Mouse (Mus musculus): ENCODE data around the gene Rbks. TPM values are rescaled to one million over a fixed set of nuclear protein-coding genes. Genes with fewer than 3 reads are reported as not detected.

Rbks gene
- polyA plus RNA-seq (2016; fragmentation: Nextera tagmentation; extraction: Ambion mirVana): 1.6 and 1.7 TPM in 2 replicates

DNA sequence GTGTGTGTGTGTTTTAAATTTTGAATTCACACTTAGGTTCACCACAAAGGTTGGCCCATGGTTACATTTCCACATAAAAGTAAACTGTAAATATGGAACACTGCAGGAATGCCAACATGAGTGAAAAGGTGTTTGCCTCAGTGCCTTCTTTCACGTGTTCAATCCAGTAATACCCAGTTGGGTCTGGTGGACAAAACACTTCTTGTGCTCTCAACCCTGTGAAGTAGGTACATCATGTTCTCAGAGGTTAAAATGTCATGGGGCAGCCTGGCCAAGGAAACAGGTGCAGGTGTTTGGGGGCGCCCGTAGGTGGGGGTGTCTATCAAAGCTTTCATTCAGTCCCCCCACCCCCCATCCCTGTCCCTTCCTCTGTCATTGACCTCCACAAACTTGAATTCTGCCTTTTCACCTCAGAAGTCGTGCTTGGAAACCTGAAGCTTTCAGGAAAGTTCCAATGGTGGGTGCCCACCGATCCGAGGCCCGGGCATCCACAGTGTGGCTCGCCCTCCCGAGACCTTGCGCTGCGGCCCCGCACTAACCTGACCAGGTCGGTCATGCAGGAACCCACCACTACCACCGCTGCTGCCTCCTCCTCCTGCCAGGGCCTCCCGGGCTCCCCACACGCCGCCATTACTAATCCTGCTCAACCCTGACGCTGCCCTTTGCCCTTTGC is at the start of gene Rbks:
Rbks (minus strand) TSS at position 657 of the 673 bp plus-strand sequence.
- ATAC-seq (ENCODE audit: low FRiP score): peak; percentile 67
- H3K4me2 ChIP-seq: peak within 1 kb of the TSS; percentile 84
- peak within 1 kb of the TSS; percentile 84 for H3K9ac ChIP-seq
- H3K4me3 ChIP-seq (replicated peaks): peak within 1 kb of the TSS; percentile 82
- H3K27me3 ChIP-seq: no peaks in the 10 kb centered on the region
- H3K27ac ChIP-seq: peak within 1 kb of the TSS; percentile 86
- no peaks in the 10 kb centered on the region for H3K9me3 ChIP-seq
- WGBS: 7% methylated on average over 18 of the region's 18 CpGs
- H3K36me3 ChIP-seq (replicated peaks): no peaks in the 10 kb centered on the region
- peaks cover 12% of the 10 kb centered on the region for H3K4me1 ChIP-seq

DNA sequence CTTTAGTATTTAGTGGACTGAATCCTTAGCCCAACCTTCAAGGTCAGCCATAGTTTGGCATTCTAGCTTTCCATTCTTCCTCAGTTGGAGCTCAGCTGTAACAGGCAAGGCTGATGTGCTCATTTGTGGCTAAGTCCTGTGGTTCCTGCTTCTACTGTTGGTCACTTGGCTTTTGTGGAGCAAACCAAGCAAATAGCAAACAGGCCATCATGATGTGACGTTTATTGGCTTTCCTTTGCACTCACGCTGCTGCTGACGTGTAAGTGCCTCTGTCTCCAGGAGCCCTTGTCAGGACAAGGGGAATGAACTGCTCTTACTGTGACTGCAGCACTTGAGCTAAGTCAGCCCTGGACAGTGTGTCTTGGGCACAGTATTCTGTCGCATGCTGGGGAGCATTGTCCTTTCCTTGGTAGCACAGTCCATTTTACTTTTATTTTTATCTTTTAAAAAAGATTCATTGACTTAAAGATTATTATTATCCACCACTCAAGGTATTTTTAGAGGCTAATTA is 45.1 kb upstream of the Rbks start:
- H3K4me2 ChIP-seq: no peak overlapping the region
- H3K27ac ChIP-seq: no peak overlapping the region
- no peak for ATAC-seq (ENCODE audit: low FRiP score)
- no peak overlapping the region for H3K9ac ChIP-seq
- no peaks in the 10 kb centered on the region for H3K4me1 ChIP-seq
- no peaks in the 10 kb centered on the region for H3K36me3 ChIP-seq (replicated peaks)
- 38% methylated on average over 4 of the region's 4 CpGs for WGBS
- H3K9me3 ChIP-seq: no peaks in the 10 kb centered on the region
- H3K27me3 ChIP-seq: no peaks in the 10 kb centered on the region
- no peak overlapping the region for H3K4me3 ChIP-seq (replicated peaks)

DNA sequence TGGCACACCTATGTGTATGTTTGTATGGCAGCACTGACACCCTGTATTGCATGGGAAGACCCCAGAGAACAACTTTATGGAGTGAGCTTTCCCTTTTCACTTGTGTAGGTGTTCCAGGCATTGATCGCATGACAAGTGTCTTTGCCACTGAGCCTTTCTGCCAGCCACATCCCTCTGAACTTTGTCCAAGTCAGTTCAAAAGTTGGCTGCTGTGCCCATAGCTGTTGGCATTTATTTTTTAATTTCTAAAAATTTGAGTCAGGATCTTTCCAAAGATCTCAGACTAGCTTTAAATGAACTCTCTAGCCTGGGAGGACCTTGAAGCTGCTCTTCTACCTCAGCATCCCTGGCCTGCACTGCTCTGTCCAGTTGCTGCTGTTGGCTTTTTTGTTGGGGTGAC is 44.5 kb upstream of the Rbks start:
- no peak overlapping the region for H3K27ac ChIP-seq
- no peak for ATAC-seq (ENCODE audit: low FRiP score)
- WGBS: 92% methylated on average over 1 of the region's 1 CpGs

DNA sequence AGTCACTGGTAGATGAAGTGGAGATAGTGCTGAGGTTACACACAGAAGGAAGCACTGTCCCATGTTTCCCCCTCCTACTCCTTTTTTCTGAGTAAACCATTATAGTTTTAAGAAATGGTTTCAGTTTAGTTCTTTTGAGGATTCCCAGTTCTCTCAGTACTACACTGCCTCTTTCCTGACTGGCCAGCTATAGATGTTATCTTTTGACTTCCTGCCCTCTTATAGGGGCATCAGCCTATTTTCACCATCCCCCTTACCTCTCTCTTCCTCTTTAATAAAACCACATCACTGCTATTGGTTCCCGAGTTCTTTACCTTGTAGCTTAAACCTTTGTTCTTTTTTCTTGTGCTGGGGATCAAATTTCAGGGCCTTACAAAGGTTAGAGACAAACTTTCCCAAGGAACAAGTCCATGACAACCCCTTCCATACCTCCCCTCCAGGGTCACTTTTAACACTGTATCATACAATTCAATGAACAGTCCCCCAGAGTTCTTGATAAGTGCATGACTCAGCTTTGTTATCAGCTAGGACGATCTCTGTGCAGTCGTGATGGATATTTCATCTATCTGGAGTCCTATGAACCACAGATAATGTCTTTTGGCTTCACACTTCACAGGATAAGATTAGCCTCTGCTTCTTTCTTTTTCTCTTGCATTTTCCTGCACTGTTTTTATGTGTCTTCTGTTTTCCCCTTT is 35.4 kb upstream of the Rbks start:
- Histone ChIP-seq H3K9me3 (no peaks in the 10 kb centered on the region), H3K4me1 (no peaks in the 10 kb centered on the region), H3K27me3 (no peaks in the 10 kb centered on the region), H3K36me3 (replicated peaks) (no peaks in the 10 kb centered on the region), H3K4me3 (replicated peaks) (no peak overlapping the region), H3K9ac (no peak overlapping the region), H3K27ac (no peak overlapping the region), H3K4me2 (no peak overlapping the region)
- WGBS: 46% methylated on average over 3 of the region's 3 CpGs
- no peak for ATAC-seq (ENCODE audit: low FRiP score)

More for the DNA sequence above, 44.5 kb upstream of the Rbks start:
- Histone ChIP-seq H3K27me3 (no peaks in the 10 kb centered on the region), H3K9ac (no peak overlapping the region), H3K4me2 (no peak overlapping the region), H3K9me3 (no peaks in the 10 kb centered on the region), H3K4me1 (no peaks in the 10 kb centered on the region), H3K4me3 (replicated peaks) (no peak overlapping the region), H3K36me3 (replicated peaks) (no peaks in the 10 kb centered on the region)

DNA sequence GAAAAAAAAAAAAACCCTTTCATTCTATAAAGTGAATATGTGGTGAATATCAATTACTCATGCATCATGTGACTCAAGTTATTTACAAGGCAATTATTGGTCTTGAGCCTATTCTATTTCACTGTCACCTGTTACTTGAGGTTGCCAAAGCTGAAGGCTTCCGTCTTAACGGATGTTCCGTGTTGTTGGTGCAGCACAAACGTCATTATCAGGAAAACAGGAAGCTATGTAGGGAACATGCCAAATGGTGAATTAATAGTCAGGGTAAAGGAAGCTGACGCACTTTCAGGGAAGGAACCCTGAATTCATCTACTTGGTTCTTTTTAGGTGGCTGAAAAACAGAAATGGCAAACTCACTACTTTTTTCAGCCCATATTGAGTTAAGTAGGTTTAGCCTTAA is 30.0 kb upstream of the Rbks start:
- Histone ChIP-seq H3K9ac (no peak overlapping the region), H3K36me3 (replicated peaks) (no peaks in the 10 kb centered on the region), H3K27ac (no peak overlapping the region), H3K4me1 (no peaks in the 10 kb centered on the region), H3K4me2 (no peak overlapping the region), H3K4me3 (replicated peaks) (no peak overlapping the region), H3K9me3 (no peaks in the 10 kb centered on the region), H3K27me3 (no peaks in the 10 kb centered on the region)
- ATAC-seq (ENCODE audit: low FRiP score): no peak
- WGBS: 74% methylated on average over 5 of the region's 5 CpGs

DNA sequence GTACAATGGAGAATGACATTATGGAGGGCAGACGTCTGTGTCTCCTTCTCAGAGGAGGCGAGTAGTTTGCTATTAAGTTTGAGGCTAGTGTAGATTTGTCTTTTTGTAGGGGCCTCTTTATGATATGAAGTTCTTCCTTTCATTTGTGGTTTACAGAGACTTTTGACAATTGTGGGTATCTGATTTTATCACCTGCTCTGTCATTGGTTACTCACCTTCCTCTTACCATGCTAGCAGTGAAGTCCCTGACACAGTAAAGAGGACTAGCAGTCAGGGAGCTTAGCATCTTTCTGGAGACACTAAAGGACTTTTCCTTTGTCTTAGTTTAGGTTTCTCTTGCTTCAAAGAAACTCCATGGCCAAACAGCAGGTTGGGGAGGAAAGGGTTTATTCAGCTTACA is 28.5 kb upstream of the Rbks start:
- ATAC-seq (ENCODE audit: low FRiP score): no peak
- Histone ChIP-seq H3K36me3 (replicated peaks) (no peaks in the 10 kb centered on the region), H3K27me3 (no peaks in the 10 kb centered on the region), H3K4me2 (no peak overlapping the region), H3K9me3 (no peaks in the 10 kb centered on the region), H3K4me3 (replicated peaks) (no peak overlapping the region), H3K27ac (no peak overlapping the region), H3K4me1 (no peaks in the 10 kb centered on the region), H3K9ac (no peak overlapping the region)
- WGBS: 86% methylated on average over 2 of the region's 2 CpGs

DNA sequence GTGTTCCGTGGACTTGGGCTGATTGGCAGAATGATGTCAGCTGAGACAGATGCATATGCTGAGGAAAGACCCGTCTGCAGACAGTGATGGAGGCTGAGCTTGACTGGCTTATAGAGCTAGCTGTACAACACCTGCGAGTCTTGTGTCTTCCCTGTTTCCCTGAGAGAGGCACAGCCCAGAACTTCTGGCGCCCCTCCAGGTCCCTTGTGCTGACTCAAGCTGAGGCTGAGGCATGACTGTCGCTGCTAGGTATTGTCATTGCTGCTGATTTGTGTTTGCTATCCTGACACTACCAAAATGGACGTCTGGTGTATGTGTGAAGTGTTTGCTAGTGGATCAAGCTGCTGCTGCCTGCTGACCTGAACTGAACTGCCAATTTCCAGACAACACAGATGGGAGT is 27.1 kb upstream of the Rbks start:
- no peaks in the 10 kb centered on the region for H3K36me3 ChIP-seq (replicated peaks)
- H3K4me2 ChIP-seq: no peak overlapping the region
- H3K4me1 ChIP-seq: no peaks in the 10 kb centered on the region
- ATAC-seq (ENCODE audit: low FRiP score): no peak
- H3K4me3 ChIP-seq (replicated peaks): no peak overlapping the region
- no peak overlapping the region for H3K9ac ChIP-seq
- H3K27ac ChIP-seq: no peak overlapping the region
- H3K27me3 ChIP-seq: no peaks in the 10 kb centered on the region
- WGBS: 78% methylated on average over 6 of the region's 6 CpGs
- H3K9me3 ChIP-seq: no peaks in the 10 kb centered on the region

DNA sequence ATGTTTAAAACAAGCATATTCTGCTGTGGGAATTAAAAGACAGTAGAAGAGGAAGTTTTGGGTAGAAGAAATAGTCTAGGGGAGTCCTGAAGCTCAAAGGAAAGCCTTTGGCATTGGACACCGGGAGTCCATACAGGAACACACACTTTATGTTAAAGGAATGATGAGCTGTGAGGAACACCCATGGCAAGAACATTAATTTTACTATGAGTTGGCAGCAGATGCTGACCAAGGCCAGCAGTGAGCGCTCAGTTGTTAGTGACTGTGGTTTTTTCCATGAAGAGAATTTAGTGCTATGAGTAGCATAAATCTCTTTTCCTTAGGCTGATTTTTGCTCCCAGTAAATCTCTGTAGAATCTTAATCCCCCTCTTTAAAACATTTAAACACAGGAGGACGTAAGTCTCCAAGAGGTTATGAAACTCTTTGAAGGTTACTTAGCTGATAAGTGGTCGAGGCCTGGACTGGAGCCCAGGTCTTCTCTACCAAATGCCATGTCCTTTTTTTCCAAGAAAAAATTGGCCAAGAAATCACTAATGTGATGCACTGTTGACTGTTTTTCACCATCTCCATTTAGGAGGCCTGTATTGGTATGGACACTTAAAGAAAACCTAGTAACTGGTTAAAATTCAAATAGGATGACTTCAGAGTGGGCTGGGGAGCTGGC is 18.2 kb upstream of the Rbks start:
- Histone ChIP-seq H3K4me1 (no peaks in the 10 kb centered on the region), H3K9ac (no peak overlapping the region), H3K4me3 (replicated peaks) (no peak overlapping the region), H3K27ac (no peak overlapping the region), H3K27me3 (no peaks in the 10 kb centered on the region), H3K9me3 (no peaks in the 10 kb centered on the region), H3K4me2 (no peak overlapping the region), H3K36me3 (replicated peaks) (no peaks in the 10 kb centered on the region)
- ATAC-seq (ENCODE audit: low FRiP score): no peak
- 90% methylated on average over 4 of the region's 4 CpGs for WGBS

DNA sequence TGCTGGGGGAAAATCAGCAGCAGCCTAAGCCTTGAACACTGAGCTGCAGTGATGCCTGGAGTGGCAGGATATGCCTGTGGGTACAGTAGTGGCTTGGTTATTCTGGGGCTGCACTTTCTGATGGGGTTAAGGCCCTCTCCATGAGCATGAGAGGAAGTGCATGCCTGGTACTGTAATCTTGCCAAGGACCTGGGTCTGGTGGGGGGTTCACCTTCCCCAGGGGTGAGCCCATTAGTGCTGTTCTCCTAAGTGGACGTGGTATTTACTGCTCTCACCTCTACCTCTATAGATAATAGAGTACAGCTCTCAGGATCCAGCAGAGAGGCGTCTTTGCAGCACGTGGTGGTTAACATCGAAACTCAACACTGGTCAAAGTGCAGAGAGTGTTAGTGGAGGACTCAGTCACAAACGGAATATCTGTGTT is 16.4 kb upstream of the Rbks start:
- H3K4me2 ChIP-seq: no peak overlapping the region
- WGBS: 80% methylated on average over 5 of the region's 5 CpGs

DNA sequence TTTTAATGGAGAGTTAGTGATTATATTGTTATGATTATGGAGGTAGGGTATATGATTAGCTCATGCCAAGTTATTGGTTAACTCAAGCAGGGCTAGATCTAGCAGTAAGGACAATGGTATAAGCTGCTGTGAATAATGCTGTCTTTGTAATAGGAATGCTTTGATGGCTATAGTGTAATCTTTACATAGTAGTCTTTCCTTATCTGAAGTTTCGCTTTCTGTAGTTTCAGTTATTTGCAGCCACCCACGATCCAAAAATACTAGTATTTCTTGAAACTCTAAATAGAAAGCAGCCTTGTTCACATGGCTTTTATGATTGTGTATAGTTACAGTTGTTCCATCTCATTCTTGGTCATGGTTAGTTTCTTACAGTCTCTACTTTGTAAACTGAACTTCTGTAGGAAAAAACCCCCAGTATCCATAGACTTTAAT is 15.9 kb upstream of the Rbks start:
- no peaks in the 10 kb centered on the region for H3K4me1 ChIP-seq
- H3K27ac ChIP-seq: no peak overlapping the region
- H3K9ac ChIP-seq: no peak overlapping the region
- no peaks in the 10 kb centered on the region for H3K36me3 ChIP-seq (replicated peaks)
- no peaks in the 10 kb centered on the region for H3K27me3 ChIP-seq
- no peaks in the 10 kb centered on the region for H3K9me3 ChIP-seq
- no peak overlapping the region for H3K4me3 ChIP-seq (replicated peaks)
- ATAC-seq (ENCODE audit: low FRiP score): no peak
- 91% methylated on average over 2 of the region's 2 CpGs for WGBS
- H3K4me2 ChIP-seq: no peak overlapping the region

More for the DNA sequence above, 16.4 kb upstream of the Rbks start:
- no peaks in the 10 kb centered on the region for H3K27me3 ChIP-seq
- no peak overlapping the region for H3K4me3 ChIP-seq (replicated peaks)
- no peak overlapping the region for H3K27ac ChIP-seq
- no peak for ATAC-seq (ENCODE audit: low FRiP score)
- no peaks in the 10 kb centered on the region for H3K9me3 ChIP-seq
- no peaks in the 10 kb centered on the region for H3K4me1 ChIP-seq
- no peak overlapping the region for H3K9ac ChIP-seq
- H3K36me3 ChIP-seq (replicated peaks): no peaks in the 10 kb centered on the region

DNA sequence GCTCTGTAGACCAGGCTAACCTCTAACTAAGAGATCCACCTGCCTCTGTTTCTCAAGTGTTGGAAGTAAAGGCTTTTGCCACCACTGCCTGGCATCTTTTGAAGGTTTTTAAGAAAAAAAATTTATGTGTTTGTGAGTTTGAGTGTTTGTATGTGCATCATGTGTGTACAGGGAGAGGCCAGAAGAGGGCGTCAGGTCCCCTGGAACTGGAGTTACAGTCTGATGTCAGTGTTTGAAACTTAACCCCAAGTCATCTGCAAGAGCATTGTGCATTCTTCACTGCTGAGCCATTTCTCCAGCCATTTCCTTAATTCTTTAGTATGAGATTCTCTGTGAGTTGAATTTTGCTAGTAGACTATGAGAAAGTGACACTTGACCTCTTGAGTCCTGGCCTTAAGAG is 12.0 kb upstream of the Rbks start:
- no peak overlapping the region for H3K9ac ChIP-seq
- no peaks in the 10 kb centered on the region for H3K9me3 ChIP-seq
- no peak for ATAC-seq (ENCODE audit: low FRiP score)
- no peaks in the 10 kb centered on the region for H3K4me1 ChIP-seq
- no peaks in the 10 kb centered on the region for H3K36me3 ChIP-seq (replicated peaks)
- H3K4me3 ChIP-seq (replicated peaks): no peak overlapping the region
- 69% methylated on average over 1 of the region's 1 CpGs for WGBS
- no peak overlapping the region for H3K4me2 ChIP-seq
- no peak overlapping the region for H3K27ac ChIP-seq
- H3K27me3 ChIP-seq: no peaks in the 10 kb centered on the region

DNA sequence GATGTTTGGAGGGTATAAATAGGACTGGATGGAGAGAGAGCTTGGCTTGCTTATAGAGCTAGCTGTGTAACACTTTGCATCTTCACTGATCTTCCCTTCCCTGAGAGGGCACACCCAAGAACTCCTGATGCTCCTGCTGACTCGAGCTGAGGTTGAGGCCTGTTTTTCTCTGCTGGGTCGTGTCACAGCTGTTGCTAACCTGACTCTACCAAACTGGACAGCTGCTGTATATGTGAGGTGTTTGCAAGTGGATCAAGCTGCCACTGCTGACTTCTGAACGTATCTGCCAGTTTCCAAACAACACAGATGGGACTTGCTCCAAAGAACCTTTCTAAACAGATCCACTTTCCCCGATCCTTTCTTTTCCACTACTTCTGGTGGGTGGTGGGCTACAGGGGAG is 9.4 kb upstream of the Rbks start:
- Histone ChIP-seq H3K4me3 (replicated peaks) (no peak overlapping the region), H3K9me3 (no peaks in the 10 kb centered on the region), H3K27ac (no peak overlapping the region), H3K4me1 (no peaks in the 10 kb centered on the region), H3K9ac (no peak overlapping the region), H3K36me3 (replicated peaks) (peaks cover 3% of the 10 kb centered on the region; the same call in 1 of the 2 replicates), H3K4me2 (no peak overlapping the region), H3K27me3 (no peaks in the 10 kb centered on the region)
- ATAC-seq (ENCODE audit: low FRiP score): no peak
- 82% methylated on average over 4 of the region's 4 CpGs for WGBS

All from forebrain, embryonic 12.5 days (tissue).